Mouse (Mus musculus): ENCODE measurements at regions not wholly inside any gene's neighbourhood (a gene's known extent, or its start where the extent isn't known, plus 50 kb on each side); places are given as distances from the start of the nearest gene placed in this dataset.
"Not testable (repeated sequence)": the region's sequence is repeated elsewhere in the genome, so short reads cannot be mapped to it uniquely, and the experiment has no call there.

- DNase-seq (ENCODE audit: low spot score): no peak
Observed at GRCm38 (mm10) chr15:8831720-8832620, 121.4 kb upstream of the Slc1a3 start.

GRCm38 (mm10) chr15:8824861-8825260, 114.3 kb upstream of the Slc1a3 start:
- DNase-seq (ENCODE audit: low spot score): no peak

GRCm38 (mm10) chr15:8822795-8823194, 112.2 kb upstream of the Slc1a3 start:
- not testable (repeated sequence) for DNase-seq (ENCODE audit: low spot score)

- no peak for DNase-seq (ENCODE audit: low spot score)
Observed at GRCm38 (mm10) chr15:8817542-8817941, 107.0 kb upstream of the Slc1a3 start.

GRCm38 (mm10) chr15:8816501-8817368, 106.2 kb upstream of the Slc1a3 start:
- no peak for DNase-seq (ENCODE audit: low spot score)

- DNase-seq (ENCODE audit: low spot score): no peak
Observed at GRCm38 (mm10) chr15:8815958-8816357, 105.4 kb upstream of the Slc1a3 start.

GRCm38 (mm10) chr15:8815277-8815676, 104.7 kb upstream of the Slc1a3 start:
- no peak for DNase-seq (ENCODE audit: low spot score)

GRCm38 (mm10) chr15:8806354-8806753, 95.8 kb upstream of the Slc1a3 start:
- peak; percentile 46 for DNase-seq (ENCODE audit: low spot score)

- not testable (repeated sequence) for DNase-seq (ENCODE audit: low spot score)
Observed at GRCm38 (mm10) chr15:8805565-8805964, 95.0 kb upstream of the Slc1a3 start.

- no peak for DNase-seq (ENCODE audit: low spot score)
Observed at GRCm38 (mm10) chr15:8802058-8802457, 91.5 kb upstream of the Slc1a3 start.

GRCm38 (mm10) chr15:8797015-8797414, 86.5 kb upstream of the Slc1a3 start:
- DNase-seq (ENCODE audit: low spot score): no peak

- DNase-seq (ENCODE audit: low spot score): no peak
Observed at GRCm38 (mm10) chr15:8792106-8792505, 81.5 kb upstream of the Slc1a3 start.

GRCm38 (mm10) chr15:8789924-8790323, 79.4 kb upstream of the Slc1a3 start:
- no peak for DNase-seq (ENCODE audit: low spot score)

- DNase-seq (ENCODE audit: low spot score): no peak
Observed at GRCm38 (mm10) chr15:8789000-8789399, 78.4 kb upstream of the Slc1a3 start.

GRCm38 (mm10) chr15:8785537-8785936, 75.0 kb upstream of the Slc1a3 start:
- no peak for DNase-seq (ENCODE audit: low spot score)

- DNase-seq (ENCODE audit: low spot score): no peak
Observed at GRCm38 (mm10) chr15:8783567-8783966, 73.0 kb upstream of the Slc1a3 start.

GRCm38 (mm10) chr15:8783036-8783435, 72.5 kb upstream of the Slc1a3 start:
- no peak for DNase-seq (ENCODE audit: low spot score)

- DNase-seq (ENCODE audit: low spot score): no peak
Observed at GRCm38 (mm10) chr15:8782131-8782507, 71.6 kb upstream of the Slc1a3 start.

GRCm38 (mm10) chr15:8781159-8782130, 70.9 kb upstream of the Slc1a3 start:
- DNase-seq (ENCODE audit: low spot score): no peak

GRCm38 (mm10) chr15:8780371-8780866, 69.9 kb upstream of the Slc1a3 start:
- no peak for DNase-seq (ENCODE audit: low spot score)
